Mouse (Mus musculus) thymus, adult 2 months (tissue): ENCODE data around the gene Col25a1.

Experiments
- CTCF ChIP-seq: fragments of 200-500 bp; IDR thresholded peaks from 2 replicates; pipeline ENCODE4 v1.5.1; 2012; ENCODE audit warnings: mild to moderate bottlenecking, control low read depth, low read length, moderate library complexity, borderline replicate concordance; ENCODE audit not compliant: control insufficient read depth, poor library complexity, insufficient read depth; ENCODE audit errors: extremely low read depth
- POLR2A ChIP-seq: fragments of 200-500 bp; IDR thresholded peaks from 2 replicates; pipeline ENCODE4 v1.6.1; 2012; ENCODE audit warnings: mild to moderate bottlenecking, low read length, control low read depth, moderate library complexity; ENCODE audit not compliant: control insufficient read depth, poor library complexity, insufficient read depth; ENCODE audit errors: extremely low read depth

DNA sequence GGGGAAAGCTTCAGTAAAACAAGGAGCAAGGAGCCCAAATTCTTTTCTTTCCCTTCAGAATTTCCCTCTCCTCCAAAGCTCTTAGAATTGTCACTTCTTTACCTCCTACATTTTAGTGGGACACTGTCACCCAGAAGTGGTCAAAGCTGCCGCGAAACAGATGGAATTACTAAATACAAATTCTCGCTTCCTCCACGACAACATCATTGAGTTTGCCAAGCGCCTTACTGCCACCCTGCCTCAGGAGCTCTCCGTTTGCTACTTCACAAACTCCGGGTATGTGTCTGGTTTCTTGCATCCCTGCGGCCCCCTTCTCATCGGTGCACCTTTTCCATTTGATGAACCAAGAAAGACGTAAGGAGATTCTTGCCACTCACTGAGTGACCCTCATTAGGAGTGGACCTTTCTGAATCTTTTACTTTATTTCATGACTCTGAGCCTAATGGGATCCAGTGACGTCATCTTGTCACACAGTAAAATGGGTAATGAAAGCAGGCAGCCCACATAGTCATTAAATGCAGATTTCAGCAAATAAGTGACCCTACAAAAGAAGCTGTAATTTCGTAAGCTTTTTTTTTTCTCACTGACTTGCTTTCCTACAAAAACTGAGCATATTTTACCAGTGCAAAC, 489.3 kb downstream of the Col25a1 start:
- TF ChIP-seq CTCF (no peak), POLR2A (no peak)
